Mouse (Mus musculus) myocyte (in vitro differentiated cells): ENCODE measurements around the gene 9930021J03Rik.

Experiments
- CEBPB ChIP-seq: IDR thresholded peaks from 2 replicates; pipeline ENCODE4 v1.6.1; 2011; ENCODE audit warnings: mild to moderate bottlenecking, moderate library complexity; ENCODE audit not compliant: poor library complexity, insufficient read depth, severe bottlenecking
- MAX ChIP-seq: IDR thresholded peaks from one replicate; pipeline ENCODE4 v1.6.1; 2011; ENCODE audit warnings: low read depth, mild to moderate bottlenecking, control low read depth
- MYOD1 ChIP-seq, 3 experiments: IDR thresholded peaks; one replicate each; pipeline ENCODE4 v1.6.1; 2011; ENCODE audit warnings: control low read depth in 2 of 3, low read depth in 2 of 3, mild to moderate bottlenecking in 2 of 3, moderate library complexity in 1 of 3; ENCODE audit not compliant: insufficient read length in 2 of 3, control insufficient read depth in 1 of 3
- MYOG ChIP-seq, 3 experiments: IDR thresholded peaks; one replicate each; pipeline ENCODE4 v1.6.1; 2011; ENCODE audit warnings: control low read depth in 2 of 3, low read depth in 2 of 3, mild to moderate bottlenecking in 2 of 3; ENCODE audit not compliant: insufficient read length in 2 of 3, control insufficient read depth in 1 of 3, insufficient read depth in 1 of 3
- POLR2A ChIP-seq: IDR thresholded peaks from one replicate; pipeline ENCODE4 v1.6.1; 2011; ENCODE audit warnings: low read depth, mild to moderate bottlenecking, control low read depth, moderate library complexity; ENCODE audit not compliant: insufficient read length
- POLR2AphosphoS2 ChIP-seq: IDR thresholded peaks from one replicate; pipeline ENCODE4 v1.6.1; 2011; ENCODE audit warnings: low read depth, control low read depth; ENCODE audit not compliant: insufficient read length
- REST ChIP-seq: IDR thresholded peaks from one replicate; pipeline ENCODE4 v1.6.1; 2011; ENCODE audit warnings: mild to moderate bottlenecking, control low read depth, moderate library complexity; ENCODE audit not compliant: insufficient read depth, insufficient read length
- SRF ChIP-seq: IDR thresholded peaks from one replicate; pipeline ENCODE4 v1.6.1; 2011; ENCODE audit warnings: low read depth; ENCODE audit not compliant: control insufficient read depth, insufficient read length
- TCF3 ChIP-seq: IDR thresholded peaks from one replicate; pipeline ENCODE4 v1.6.1; 2011; ENCODE audit warnings: low read depth, control low read depth; ENCODE audit not compliant: insufficient read length
- USF1 ChIP-seq: IDR thresholded peaks from one replicate; pipeline ENCODE4 v1.6.1; 2011; ENCODE audit warnings: low read depth, mild to moderate bottlenecking, control low read depth, moderate library complexity

- TF ChIP-seq TCF3 (no peak), POLR2A (no peak), USF1 (no peak), MYOD1 (IDR thresholded peaks at IDR 0.05; ENCODE audit: control insufficient read depth in 1 of 3, insufficient read length in 2 of 3, low read depth in 2 of 3) (no peak), SRF (no peak), MYOG (IDR thresholded peaks at IDR 0.05; ENCODE audit: control insufficient read depth in 1 of 3, insufficient read depth in 1 of 3, insufficient read length in 2 of 3, low read depth in 2 of 3) (no peak), MAX (no peak), CEBPB (no peak), POLR2AphosphoS2 (no peak), REST (no peak)
Measured at GRCm38 (mm10) chr19:29810022-29810421, 4.2 kb upstream of the 9930021J03Rik start.
